Mouse (Mus musculus) NIH3T3 (cell line): ENCODE measurements at regions not wholly inside any gene's neighbourhood (a gene's known extent, or its start where the extent isn't known, plus 50 kb on each side); places are given as distances from the start of the nearest gene placed in this dataset.

Experiments used
- DNase-seq: peaks from one replicate; pipeline ENCODE4 v3.0.0-alpha.2; 2012; ENCODE audit warnings: low read depth

DNA sequence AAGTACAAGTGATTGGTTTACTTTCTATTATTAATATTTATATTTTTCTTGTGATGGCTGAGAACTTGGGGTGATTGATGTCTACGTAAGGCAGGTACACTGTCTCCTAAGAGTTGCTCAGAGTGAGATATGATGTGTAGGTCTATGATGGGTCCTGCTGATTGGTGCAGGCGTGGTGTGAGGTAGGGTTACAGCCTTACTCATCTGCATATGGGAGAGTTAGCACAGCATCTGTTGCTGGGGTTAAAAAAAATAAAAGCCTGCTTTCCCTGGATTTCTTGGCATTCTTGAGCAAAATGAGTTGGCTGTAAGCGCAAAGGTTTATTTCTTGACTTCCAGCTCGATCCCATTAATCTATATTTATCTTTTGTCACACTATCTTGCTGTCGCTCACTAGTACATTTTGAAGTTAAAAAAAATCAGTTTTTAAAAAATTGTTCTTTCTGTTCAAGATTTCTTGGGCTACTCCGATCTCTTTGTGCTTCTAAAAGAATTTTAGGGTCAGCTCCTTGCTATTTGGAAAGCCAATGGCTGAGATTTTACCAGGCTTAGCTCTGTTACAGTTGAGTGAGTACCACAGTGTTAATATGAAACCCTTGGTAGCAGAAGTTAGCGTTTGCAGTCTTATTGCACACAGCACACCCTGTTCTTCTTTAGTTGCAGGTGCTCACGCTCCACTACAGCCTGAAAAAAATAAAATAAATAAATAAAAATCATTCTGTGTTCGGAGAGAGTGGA, 482.0 kb downstream of the Plekhb2 start:
- no peak for DNase-seq

- no peak for DNase-seq
These were observed 482.5 kb downstream of the Plekhb2 start for GRCm38 (mm10) chr1:35332340-35332684.

DNA sequence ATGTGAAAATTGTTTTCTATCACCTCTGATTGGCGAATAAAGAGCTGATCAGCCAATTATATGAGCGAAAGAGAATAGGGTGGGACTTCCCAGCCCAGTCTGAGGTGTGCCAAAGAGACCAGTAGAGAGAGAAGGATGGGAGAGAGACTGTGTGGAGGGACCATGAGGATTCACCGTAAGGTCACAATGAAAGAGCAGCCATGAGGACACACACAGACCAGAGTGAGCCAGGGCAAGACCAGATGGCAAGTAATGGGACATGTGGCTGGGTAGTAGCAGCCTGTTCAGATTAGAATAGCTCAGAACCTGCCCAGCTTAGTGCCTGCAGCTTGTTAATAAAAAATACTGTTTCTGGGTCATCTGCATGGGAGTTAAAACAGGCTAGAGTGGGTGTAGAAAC, 487.9 kb downstream of the Plekhb2 start:
- DNase-seq, result no peak

GRCm38 (mm10) chr1:35338184-35338583, 488.4 kb downstream of the Plekhb2 start:
- no peak for DNase-seq

- no peak for DNase-seq
These were observed 494.8 kb downstream of the Plekhb2 start for GRCm38 (mm10) chr1:35344539-35344938.

- no peak for DNase-seq
These were observed 498.5 kb downstream of the Plekhb2 start for GRCm38 (mm10) chr1:35348294-35348693.

DNA sequence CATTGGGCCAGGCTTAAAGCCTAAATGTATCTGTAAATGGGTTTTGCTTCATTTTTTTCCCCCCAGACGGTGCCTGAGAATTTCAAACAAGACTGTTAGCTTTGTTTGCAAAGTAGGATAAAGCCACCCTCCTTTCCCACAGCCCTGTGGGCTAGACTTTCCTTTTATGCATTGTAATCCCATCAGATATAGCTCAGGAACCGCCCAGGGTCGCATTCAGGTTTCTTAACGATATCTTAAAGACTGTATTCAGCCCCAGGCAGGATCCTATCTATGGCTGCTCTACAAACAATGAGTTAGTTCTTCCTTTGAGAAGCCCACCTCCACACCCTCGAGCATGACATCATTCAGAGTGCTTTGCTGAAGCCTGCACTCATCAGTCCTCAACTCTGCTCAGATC, 509.2 kb downstream of the Plekhb2 start:
- no peak for DNase-seq

- no peak for DNase-seq
These were observed 511.7 kb downstream of the Plekhb2 start for GRCm38 (mm10) chr1:35361465-35361864.

GRCm38 (mm10) chr1:35362836-35363235, 513.1 kb downstream of the Plekhb2 start:
- DNase-seq, result no peak

DNA sequence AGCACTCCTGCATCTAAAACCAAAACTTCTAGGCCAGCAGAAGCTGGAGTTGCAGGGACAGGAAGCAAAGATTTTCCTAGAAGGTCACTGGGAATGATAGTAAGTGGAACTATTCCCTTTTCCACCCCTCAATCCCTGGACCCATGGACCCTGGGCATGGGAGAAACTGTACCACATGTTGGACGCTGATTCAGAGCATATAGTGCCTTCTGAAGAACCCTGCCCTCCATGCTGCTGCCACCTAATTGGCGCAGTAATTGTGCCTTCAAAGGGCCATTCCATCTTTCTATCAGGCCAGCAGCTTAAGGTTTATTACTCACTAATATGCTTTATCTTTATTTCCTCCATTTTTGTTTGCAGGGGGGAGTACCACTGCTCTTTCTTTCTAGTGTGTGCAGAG, 516.8 kb downstream of the Plekhb2 start:
- DNase-seq, result no peak

DNA sequence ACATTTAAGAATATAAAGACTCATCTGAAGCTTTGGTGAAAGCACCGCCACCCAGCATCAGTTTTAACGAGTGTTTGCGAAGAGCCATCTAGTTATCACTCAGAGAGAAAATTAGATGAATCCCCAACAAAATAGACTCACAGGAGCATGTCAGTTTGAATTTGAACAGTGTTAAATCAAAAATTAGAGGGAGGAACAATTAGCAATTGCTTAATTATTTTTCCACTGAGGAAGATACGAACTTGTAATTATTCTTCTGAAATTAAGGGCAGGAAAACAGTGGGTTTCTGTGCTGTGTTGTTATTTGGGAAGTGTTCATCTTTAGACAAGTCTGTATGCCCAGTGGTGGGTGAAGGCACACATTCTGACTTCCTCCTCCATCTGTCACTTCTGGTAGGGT, 523.0 kb downstream of the Plekhb2 start:
- DNase-seq, result no peak

- DNase-seq, result peak; percentile 15
These were observed 531.0 kb downstream of the Plekhb2 start for GRCm38 (mm10) chr1:35380633-35381385.

DNA sequence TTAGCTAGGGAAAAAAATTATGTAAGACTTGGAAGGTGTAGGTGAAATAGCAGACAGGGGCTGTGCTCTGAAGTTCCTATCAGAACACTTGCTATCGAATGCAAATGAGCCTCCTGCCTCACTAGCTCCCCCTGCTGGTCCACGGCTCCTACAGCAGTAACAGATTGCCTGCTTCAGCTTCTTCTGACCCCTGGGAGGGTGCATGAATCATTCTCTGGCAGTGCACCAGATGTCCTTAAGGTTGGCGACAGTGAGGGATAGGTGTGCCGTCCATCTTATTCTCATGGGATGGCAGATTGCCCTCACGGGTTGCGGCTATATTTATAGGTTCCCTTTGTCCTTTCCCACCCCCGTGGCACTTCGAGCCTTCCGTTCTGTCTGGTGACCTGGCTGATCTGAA, 535.7 kb downstream of the Plekhb2 start:
- DNase-seq, result peak; percentile 67

DNA sequence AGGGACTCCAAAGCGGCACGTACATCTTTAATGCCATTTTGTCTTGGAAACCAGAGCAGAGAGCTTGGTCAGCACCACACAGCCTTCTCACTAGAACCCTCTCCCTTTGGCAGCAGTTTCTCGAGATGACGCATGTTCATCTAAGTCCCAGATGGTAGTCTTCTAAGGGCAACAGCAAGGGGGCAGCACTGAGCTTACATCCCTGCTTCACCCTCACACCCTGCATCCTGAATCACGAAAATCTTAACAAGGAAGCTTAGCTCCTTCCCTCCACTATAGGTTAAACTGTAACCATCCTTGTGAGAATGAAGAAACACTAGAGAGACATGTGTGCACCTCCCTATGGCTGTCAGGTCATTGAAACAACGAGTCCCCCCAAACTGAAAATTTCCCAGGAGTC, 538.4 kb downstream of the Plekhb2 start:
- DNase-seq, result peak; percentile 38

GRCm38 (mm10) chr1:35390371-35390770, 540.6 kb downstream of the Plekhb2 start:
- DNase-seq, result no peak

DNA sequence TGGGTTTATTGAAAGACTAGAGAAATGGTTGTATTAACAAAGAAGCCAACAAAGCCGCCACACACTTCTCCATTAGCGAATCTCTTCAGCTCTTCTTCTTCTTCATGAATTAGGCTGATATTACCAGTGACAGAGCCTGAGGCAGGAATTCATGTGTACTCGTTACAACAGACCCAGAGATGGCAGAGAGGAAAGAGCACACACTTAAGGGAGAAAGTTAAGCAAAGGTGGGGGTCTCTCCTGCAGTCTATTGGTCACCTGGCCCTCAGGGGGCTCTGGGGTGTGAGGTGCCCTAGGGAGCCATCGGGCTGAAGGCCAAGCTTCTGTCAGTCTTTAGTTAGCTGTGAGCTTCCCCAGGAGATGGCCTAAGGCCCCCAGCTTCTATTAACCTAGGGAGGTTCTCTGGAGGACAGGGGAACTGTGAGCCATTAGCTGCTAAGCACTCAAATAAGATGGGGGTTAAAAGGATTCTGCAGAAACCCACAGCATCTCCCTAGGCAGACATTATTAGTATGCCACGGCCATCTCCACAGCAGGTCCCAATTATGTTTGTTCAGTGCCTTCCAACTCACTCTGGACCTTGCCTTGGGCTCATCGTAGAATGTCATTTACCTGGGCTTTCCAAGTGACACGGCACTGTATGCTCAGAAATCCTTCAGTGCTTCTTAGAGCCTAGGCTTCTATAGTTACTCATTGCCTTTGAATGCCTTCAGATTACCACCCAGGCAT, 541.2 kb downstream of the Plekhb2 start:
- DNase-seq, result no peak

DNA sequence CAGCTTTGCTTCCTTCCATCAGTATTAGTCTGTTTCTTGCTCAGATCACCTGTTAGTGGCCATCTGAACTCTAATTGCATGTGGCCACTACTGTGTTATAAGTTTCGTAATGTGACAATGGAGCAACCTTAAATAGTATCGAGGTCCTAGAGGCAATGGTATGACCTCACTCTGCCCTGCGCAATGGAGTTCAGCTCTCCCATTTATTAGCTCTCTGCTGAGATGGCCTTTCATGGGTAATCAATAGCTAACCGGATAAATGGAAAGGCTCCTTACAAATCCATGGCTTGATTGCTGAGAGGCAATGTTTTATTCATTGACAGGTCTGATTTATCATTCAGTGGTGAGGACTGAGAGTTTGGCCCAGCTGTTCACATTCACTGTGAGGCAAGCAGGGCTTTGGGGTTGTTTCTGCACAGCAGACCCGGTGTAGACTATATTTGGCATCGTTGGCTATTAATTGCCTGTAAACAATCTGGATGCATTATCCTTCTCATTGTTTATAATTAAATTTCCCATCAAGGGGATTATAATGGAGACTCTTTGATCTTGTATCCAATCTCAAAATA, 543.9 kb downstream of the Plekhb2 start:
- no peak for DNase-seq

DNA sequence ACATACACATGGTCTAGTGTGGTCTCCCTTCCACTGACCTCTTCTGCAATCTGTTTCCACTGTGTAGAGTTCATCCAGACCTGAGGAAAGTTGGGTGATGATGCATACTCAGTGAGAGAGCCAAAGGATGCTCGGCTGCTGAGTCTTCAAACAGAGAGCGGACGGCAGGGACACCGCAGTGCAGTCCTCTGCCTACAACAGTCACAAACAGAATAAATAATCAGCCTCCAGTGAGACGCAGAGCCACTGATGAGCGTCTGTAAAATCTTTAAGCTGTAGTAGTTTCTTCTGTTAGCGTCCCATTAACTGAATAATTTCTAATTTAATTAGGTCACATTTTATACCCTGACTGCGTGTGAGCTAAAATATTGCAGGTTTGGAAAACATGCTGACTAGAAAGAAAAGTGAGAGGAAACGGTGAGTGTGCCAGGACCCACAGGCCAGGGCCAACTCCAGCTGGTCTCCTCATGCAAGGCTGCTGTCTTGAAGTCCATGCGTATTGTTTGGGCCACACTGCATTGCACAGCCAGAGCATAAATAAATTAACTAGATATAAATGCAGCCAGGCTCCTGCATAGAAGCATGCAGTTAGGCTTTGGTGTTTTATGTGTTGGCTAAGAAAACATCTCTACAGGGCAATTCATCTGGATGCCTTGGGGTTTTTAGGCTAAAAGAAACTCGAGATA, 551.0 kb downstream of the Plekhb2 start:
- no peak for DNase-seq

DNA sequence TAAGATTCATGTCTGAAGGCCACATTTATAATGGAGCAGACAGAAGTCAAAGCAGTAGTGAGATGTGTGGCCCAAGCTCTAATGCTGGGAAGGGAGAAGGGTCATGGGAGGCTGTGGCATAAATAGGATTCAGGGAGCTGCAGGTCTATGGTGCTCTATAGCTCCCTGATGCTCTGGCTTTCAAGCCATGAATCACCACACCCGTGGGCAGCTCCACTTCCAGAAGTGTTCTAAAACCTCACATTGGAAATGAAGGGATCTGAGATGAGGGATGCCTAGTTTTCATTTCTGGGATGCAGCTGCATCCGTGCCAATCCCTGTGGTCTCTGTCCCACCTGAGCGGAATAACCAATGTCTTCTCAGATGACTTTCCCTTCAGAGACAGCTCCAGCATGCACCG, 553.2 kb downstream of the Plekhb2 start:
- no peak for DNase-seq

DNA sequence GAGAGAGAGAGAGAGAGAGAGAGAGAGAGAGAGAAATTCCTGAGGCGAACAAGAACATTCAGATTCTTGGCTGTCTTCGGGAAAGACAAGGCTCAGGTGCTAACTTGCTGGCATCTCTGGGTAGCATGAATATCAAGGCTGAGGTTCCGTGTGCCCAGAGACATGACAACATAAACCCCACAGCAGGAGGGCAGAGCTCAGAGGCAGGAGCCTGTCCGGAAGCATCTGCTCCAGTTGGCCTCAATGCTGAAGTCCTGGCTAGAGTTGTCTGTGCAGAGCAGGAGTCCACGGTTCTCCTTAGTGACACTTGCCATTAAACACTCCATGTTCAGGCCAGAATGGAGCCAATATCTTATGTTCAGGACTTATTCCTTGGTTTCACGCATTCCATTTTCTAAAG, 555.6 kb downstream of the Plekhb2 start:
- DNase-seq, result no peak

DNA sequence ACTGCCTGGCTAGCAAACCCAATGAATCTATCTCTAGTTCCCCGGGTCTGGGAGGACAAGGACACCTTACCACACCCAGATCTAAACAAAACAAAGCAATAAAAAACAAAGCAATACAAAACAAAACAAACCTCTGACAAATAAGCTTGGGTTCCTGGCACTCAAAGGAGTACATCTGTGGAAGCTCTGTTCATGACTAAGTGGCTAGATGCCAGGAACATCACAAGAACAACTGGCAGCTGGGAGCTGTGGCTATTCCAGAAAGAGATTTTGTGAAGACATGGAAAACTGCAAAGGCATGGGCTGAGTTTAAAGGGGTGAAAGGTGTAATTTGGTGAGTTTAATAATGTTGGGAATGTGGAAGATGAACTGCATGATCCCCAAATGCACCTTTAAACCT, 565.9 kb downstream of the Plekhb2 start:
- peak; percentile 13 for DNase-seq
